Mouse (Mus musculus) MEL (cell line): ENCODE measurements around the gene Stx5a. TPM values are rescaled to one million over a fixed set of nuclear protein-coding genes. Genes with fewer than 3 reads are reported as not detected.

Experiments used
- DNase-seq: peaks from one replicate; pipeline ENCODE4 v3.0.0; 2011; ENCODE audit warnings: low read depth, low spot score
- H3K27ac ChIP-seq: 2 replicates; pipeline ENCODE4 v1.5.1; 2012; ENCODE audit warnings: low read depth, mild to moderate bottlenecking, control low read depth, low read length, moderate library complexity; ENCODE audit not compliant: control insufficient read depth
- H3K27me3 ChIP-seq, 2 experiments: fragments of 150-350 bp in 1 of 2; sonication (generic) in 1 of 2; 2 replicates each; pipeline ENCODE4 v1.6.1; 2012; ENCODE audit warnings: low read length in 2 of 2, mild to moderate bottlenecking in 2 of 2, improper control_type of control experiment in 1 of 2, moderate library complexity in 1 of 2; ENCODE audit not compliant: insufficient read depth in 2 of 2, control insufficient read depth in 1 of 2
- H3K36me3 ChIP-seq, 2 experiments: 2 replicates each; pipeline ENCODE4 v1.6.1; 2012 to 2014; ENCODE audit warnings: low read length in 2 of 2, improper control_type of control experiment in 1 of 2, inconsistent platforms in 1 of 2, mild to moderate bottlenecking in 1 of 2; ENCODE audit not compliant: insufficient read depth in 2 of 2, control insufficient read depth in 1 of 2
- H3K4me1 ChIP-seq, 2 experiments: fragments of 150-350 bp in 1 of 2; sonication (generic) in 1 of 2; 2 replicates each; pipeline ENCODE4 v1.6.1; 2012; ENCODE audit warnings: low read length in 2 of 2, improper control_type of control experiment in 1 of 2, mild to moderate bottlenecking in 1 of 2; ENCODE audit not compliant: insufficient read depth in 2 of 2, control insufficient read depth in 1 of 2
- H3K4me3 ChIP-seq, 2 experiments: fragments of 150-350 bp in 1 of 2; sonication (generic) in 1 of 2; 2 replicates each; pipeline ENCODE4 v1.5.1; 2012; ENCODE audit warnings: low read depth in 2 of 2, low read length in 2 of 2, mild to moderate bottlenecking in 2 of 2, moderate library complexity in 2 of 2, control low read depth in 1 of 2, improper control_type of control experiment in 1 of 2; ENCODE audit not compliant: control insufficient read depth in 1 of 2, insufficient read depth in 1 of 2
- H3K79me2 ChIP-seq: 2 replicates; pipeline ENCODE4 v1.6.1; 2012; ENCODE audit warnings: mild to moderate bottlenecking, low read length, moderate library complexity; ENCODE audit not compliant: control insufficient read depth, poor library complexity, insufficient read depth
- H3K9ac ChIP-seq: 2 replicates; pipeline ENCODE4 v1.6.1; 2012; ENCODE audit warnings: low read depth, mild to moderate bottlenecking, control low read depth, low read length, moderate library complexity; ENCODE audit not compliant: control insufficient read depth, poor library complexity, severe bottlenecking
- H3K9me3 ChIP-seq: fragments of 150-350 bp; sonication (generic); replicated peaks from 2 replicates; pipeline ENCODE4 v1.6.1; 2012; ENCODE audit warnings: mild to moderate bottlenecking, low read length, improper control_type of control experiment, moderate library complexity; ENCODE audit not compliant: insufficient read depth
- BHLHE40 ChIP-seq: IDR thresholded peaks from 2 replicates; pipeline ENCODE4 v1.6.1; 2012; ENCODE audit warnings: low read depth, mild to moderate bottlenecking, inconsistent platforms, low read length, improper control_type of control experiment, borderline replicate concordance
- CHD2 ChIP-seq: IDR thresholded peaks from 2 replicates; pipeline ENCODE4 v1.6.1; 2011; ENCODE audit warnings: low read length, improper control_type of control experiment
- CTCF ChIP-seq, 3 experiments: IDR thresholded peaks in 2 of 3; conservative IDR thresholded peaks in 1 of 3; 2 replicates each; pipeline ENCODE4 v1.5.1; 2011 to 2012; ENCODE audit warnings: low read length in 3 of 3, low read depth in 2 of 3, mild to moderate bottlenecking in 2 of 3, improper control_type of control experiment in 1 of 3, inconsistent platforms in 1 of 3, mixed read lengths in 1 of 3, moderate library complexity in 1 of 3; ENCODE audit not compliant: control insufficient read depth in 1 of 3, insufficient read depth in 1 of 3, poor library complexity in 1 of 3, severe bottlenecking in 1 of 3
- E2F4 ChIP-seq: IDR thresholded peaks from 2 replicates; pipeline ENCODE4 v1.6.1; 2011; ENCODE audit warnings: low read depth, low read length, improper control_type of control experiment, borderline replicate concordance
- ELF1 ChIP-seq: IDR thresholded peaks from 2 replicates; pipeline ENCODE4 v1.6.1; 2014; ENCODE audit warnings: low read depth, mild to moderate bottlenecking, inconsistent platforms, low read length, improper control_type of control experiment, moderate library complexity
- EP300 ChIP-seq, 2 experiments: IDR thresholded peaks; 2 replicates each; pipeline ENCODE4 v1.6.1; 2011; ENCODE audit warnings: improper control_type of control experiment in 2 of 2, low read length in 2 of 2, low read depth in 1 of 2, mild to moderate bottlenecking in 1 of 2
- ETS1 ChIP-seq: IDR thresholded peaks from 2 replicates; pipeline ENCODE4 v1.6.1; 2012; ENCODE audit warnings: low read depth, mild to moderate bottlenecking, inconsistent platforms, low read length, improper control_type of control experiment, moderate library complexity
- GABPA ChIP-seq: IDR thresholded peaks from 2 replicates; pipeline ENCODE4 v1.6.1; 2012; ENCODE audit warnings: low read depth, mild to moderate bottlenecking, inconsistent platforms, low read length, improper control_type of control experiment, moderate library complexity
- GATA1 ChIP-seq: IDR thresholded peaks from 2 replicates; pipeline ENCODE4 v1.6.1; 2011; ENCODE audit warnings: low read depth, low read length, improper control_type of control experiment
- HCFC1 ChIP-seq: IDR thresholded peaks from 2 replicates; pipeline ENCODE4 v1.6.1; 2012; ENCODE audit warnings: low read depth, mild to moderate bottlenecking, inconsistent platforms, low read length, improper control_type of control experiment, moderate library complexity
- MEF2A ChIP-seq: IDR thresholded peaks from 2 replicates; pipeline ENCODE4 v1.6.1; 2014; ENCODE audit warnings: low read depth, mild to moderate bottlenecking, inconsistent platforms, low read length, improper control_type of control experiment; ENCODE audit not compliant: poor library complexity, insufficient replicate concordance, severe bottlenecking; ENCODE audit errors: extremely low read depth
- MXI1 ChIP-seq: IDR thresholded peaks from 2 replicates; pipeline ENCODE4 v1.6.1; 2011; ENCODE audit warnings: mild to moderate bottlenecking, low read depth, low read length, improper control_type of control experiment
- MYB ChIP-seq: IDR thresholded peaks from 2 replicates; pipeline ENCODE4 v1.6.1; 2011; ENCODE audit warnings: mild to moderate bottlenecking, low read depth, low read length, improper control_type of control experiment
- MYC ChIP-seq: IDR thresholded peaks from 2 replicates; pipeline ENCODE4 v1.6.1; 2011; ENCODE audit warnings: low read depth, mild to moderate bottlenecking, low read length, improper control_type of control experiment, moderate library complexity
- NELFE ChIP-seq: IDR thresholded peaks from 2 replicates; pipeline ENCODE4 v1.6.1; 2011; ENCODE audit warnings: low read depth, low read length, improper control_type of control experiment
- POLR2AphosphoS2 ChIP-seq: IDR thresholded peaks from 2 replicates; pipeline ENCODE4 v1.6.1; 2011; ENCODE audit warnings: low read length, improper control_type of control experiment
- RAD21 ChIP-seq: IDR thresholded peaks from 2 replicates; pipeline ENCODE4 v1.6.1; 2011; ENCODE audit warnings: mild to moderate bottlenecking, low read depth, low read length, improper control_type of control experiment
- RCOR1 ChIP-seq: IDR thresholded peaks from 2 replicates; pipeline ENCODE4 v1.6.1; 2012; ENCODE audit warnings: low read depth, mild to moderate bottlenecking, inconsistent platforms, low read length, improper control_type of control experiment
- SIN3A ChIP-seq: IDR thresholded peaks from 2 replicates; pipeline ENCODE4 v1.6.1; 2012; ENCODE audit warnings: low read length, improper control_type of control experiment, inconsistent platforms
- TAL1 ChIP-seq: IDR thresholded peaks from 2 replicates; pipeline ENCODE4 v1.6.1; 2012; ENCODE audit warnings: mild to moderate bottlenecking, inconsistent platforms, low read length, moderate library complexity, mixed read lengths
- TBP ChIP-seq: IDR thresholded peaks from 2 replicates; pipeline ENCODE4 v1.8.0; 2011; ENCODE audit warnings: low read depth, low read length, improper control_type of control experiment
- ZC3H11A ChIP-seq: IDR thresholded peaks from 2 replicates; pipeline ENCODE4 v1.6.1; 2012; ENCODE audit warnings: low read depth, mild to moderate bottlenecking, inconsistent platforms, low read length, improper control_type of control experiment
- ZKSCAN1 ChIP-seq: IDR thresholded peaks from 2 replicates; pipeline ENCODE4 v1.6.1; 2012; ENCODE audit warnings: low read depth, mild to moderate bottlenecking, inconsistent platforms, low read length, improper control_type of control experiment, moderate library complexity
- ZMIZ1 ChIP-seq: IDR thresholded peaks from 2 replicates; pipeline ENCODE4 v1.6.1; 2012; ENCODE audit warnings: low read depth, mild to moderate bottlenecking, inconsistent platforms, low read length, improper control_type of control experiment, moderate library complexity
- ZNF384 ChIP-seq: IDR thresholded peaks from 2 replicates; pipeline ENCODE4 v1.6.1; 2012; ENCODE audit warnings: low read depth, mild to moderate bottlenecking, inconsistent platforms, low read length, improper control_type of control experiment
- polyA plus RNA-seq, 2 experiments: library from polyadenylated mRNA; stranded (reverse) in 1 of 2; unstranded in 1 of 2; fragments of >175 nt in 1 of 2; fragments of >200 nt in 1 of 2; gene quantifications; 2 replicates each; pipeline versions ENCODE4 v1.2.1 to v1.2.4; 2012; ENCODE audit warnings: low replicate concordance in 2 of 2, low read depth in 1 of 2; ENCODE audit not compliant: insufficient read length in 2 of 2, insufficient read depth in 1 of 2, missing spikeins in 1 of 2
- total RNA-seq: library from RNA; depleted of rRNA; stranded (reverse); fragments of 300-350 nt; gene quantifications from 2 replicates; pipeline ENCODE4 v1.2.3, GENCODE M21; 2012

Gene Stx5a
- total and polyA plus RNA-seq, 3 experiments: 28.7 to 50.0 TPM; not detected in 1

DNA sequence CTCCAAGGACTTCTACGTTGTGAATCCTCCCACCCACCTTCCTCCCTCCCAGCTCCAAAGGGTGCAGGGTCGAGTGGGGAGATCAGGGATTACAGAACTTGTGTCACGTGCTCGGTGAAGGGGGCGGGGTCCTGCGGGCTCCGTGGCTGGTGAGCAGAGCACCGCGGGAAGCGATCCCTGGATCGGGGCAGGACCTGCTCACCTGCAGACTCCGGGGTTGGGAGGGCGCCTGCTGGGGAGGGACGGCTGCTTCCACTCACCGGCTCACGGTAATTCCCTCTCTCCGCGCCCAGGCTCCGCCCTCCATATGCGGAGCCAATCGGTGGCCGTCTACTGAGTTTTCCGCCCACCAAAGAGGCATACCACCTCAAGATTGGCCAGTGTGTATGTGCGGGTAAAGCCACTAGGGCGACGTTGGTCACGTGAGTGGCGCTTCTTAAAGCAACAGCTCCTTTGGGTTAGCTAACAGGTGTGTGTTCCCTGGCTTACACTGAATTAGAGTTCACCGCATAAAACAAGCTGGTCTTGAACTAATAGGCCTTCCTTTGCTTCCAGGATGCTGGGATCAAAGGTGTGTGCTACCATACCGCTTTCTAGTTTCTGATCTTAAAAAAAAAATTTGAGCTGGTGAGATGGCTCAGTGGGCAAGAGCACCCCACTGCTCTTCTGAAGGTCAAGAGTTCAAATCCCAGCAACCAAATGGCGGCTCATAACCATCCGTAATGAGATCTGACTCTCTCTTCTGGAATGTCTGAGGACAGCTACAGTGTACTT lies 45.0 kb downstream of the Stx5a start, which contains the start of gene Taf6l (continued):
- TF ChIP-seq ELF1: 0 out of 2 replicates have a peak, but pooled peaks have one; percentile 16
- TF ChIP-seq GATA1: no peak
- TF ChIP-seq POLR2AphosphoS2: peak; percentile 53; the same call in 1 of the 2 replicates
- no peak for TF ChIP-seq RAD21
- TF ChIP-seq ZKSCAN1: no peak

DNA sequence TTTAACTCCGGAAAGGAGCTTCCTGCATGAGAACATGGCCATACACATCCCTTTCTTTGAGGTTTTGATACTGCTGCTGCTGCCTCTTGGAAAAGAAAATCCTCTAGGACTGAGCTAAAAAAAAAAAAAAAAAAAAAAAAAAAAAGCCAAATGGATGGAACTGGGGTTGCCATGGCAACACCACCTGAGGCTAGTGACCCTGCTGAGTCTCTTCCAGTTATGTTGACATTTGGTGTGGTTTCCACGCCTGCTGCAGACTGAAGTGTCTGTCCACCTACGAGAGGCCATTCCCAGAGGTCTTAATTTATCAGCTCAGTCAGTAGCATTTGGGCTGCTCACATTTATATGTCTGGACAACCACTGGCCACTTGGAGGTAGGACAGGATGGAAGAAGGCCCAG lies 47.3 kb downstream of the Stx5a start:
- H3K4me1 ChIP-seq: peaks cover 3 to 7% of the 10 kb centered on the region in 2 experiments; a peak in 1 of 4 replicates
- H3K9ac ChIP-seq: no peak overlapping the region
- H3K36me3 ChIP-seq: peaks cover 3 to 4% of the 10 kb centered on the region in 2 experiments; a peak in 2 of 4 replicates
- no peaks in the 10 kb centered on the region for H3K9me3 ChIP-seq
- no peaks in the 10 kb centered on the region for H3K27me3 ChIP-seq
- no peak overlapping the region for H3K27ac ChIP-seq
- H3K79me2 ChIP-seq: no peaks in the 10 kb centered on the region; the same call in 1 of the 2 replicates
- no peak for TF ChIP-seq GABPA
- TF ChIP-seq RCOR1: no peak
- TF ChIP-seq ZNF384: peak; percentile 67
- no peak for TF ChIP-seq ETS1
- no peak for TF ChIP-seq ELF1
- TF ChIP-seq TBP: no peak
- no peak for TF ChIP-seq BHLHE40
- TF ChIP-seq ZKSCAN1: no peak
- no peak overlapping the region for H3K4me3 ChIP-seq
- DNase-seq: no peak

DNA sequence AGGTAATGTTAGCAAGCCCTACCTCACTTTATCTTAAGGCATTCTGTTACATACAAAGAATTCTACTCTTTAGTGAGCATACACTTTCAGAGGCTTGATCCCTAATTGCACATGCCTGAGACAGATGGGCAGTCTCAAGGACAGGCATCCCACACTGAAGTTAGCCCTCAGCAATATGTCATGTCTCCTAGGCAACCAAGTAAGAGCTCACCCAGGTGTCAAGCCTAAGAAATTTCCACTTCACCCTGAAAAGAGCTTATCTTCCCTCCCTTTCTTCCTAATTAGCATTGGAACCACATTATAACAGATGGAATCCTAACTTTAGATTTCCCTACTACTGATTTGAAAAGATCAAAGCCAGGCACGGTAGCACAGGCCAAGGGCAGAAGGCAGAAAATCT lies 48.0 kb downstream of the Stx5a start:
- Histone ChIP-seq H3K9ac (no peak overlapping the region), H3K27ac (no peak overlapping the region), H3K36me3 (peaks cover 3 to 4% of the 10 kb centered on the region in 2 experiments; a peak in 2 of 4 replicates), H3K4me1 (peaks cover 3 to 7% of the 10 kb centered on the region in 2 experiments; a peak in 1 of 4 replicates), H3K9me3 (no peaks in the 10 kb centered on the region)
- DNase-seq: no peak
- TF ChIP-seq MYB (no peak), BHLHE40 (no peak), ELF1 (no peak), SIN3A (no peak), TBP (no peak), ZMIZ1 (no peak), MYC (no peak), EP300 (IDR thresholded peaks at IDR 0.05; ENCODE audit: low read depth in 1 of 2, low read length in 2 of 2) (no peak), TAL1 (no peak), E2F4 (no peak), NELFE (no peak), CTCF (IDR thresholded peaks at IDR 0.05 in 2 of 3, conservative IDR thresholded peaks at IDR 0.05 in 1 of 3; ENCODE audit: control insufficient read depth in 1 of 3, insufficient read depth in 1 of 3, low read depth in 2 of 3, low read length in 3 of 3, poor library complexity in 1 of 3, severe bottlenecking in 1 of 3) (no peak), HCFC1 (no peak), ZNF384 (no peak), ZKSCAN1 (no peak), MXI1 (no peak), ZC3H11A (no peak), MEF2A (no peak), CHD2 (no peak)
- TF ChIP-seq, all 39 proteins: peak for 0
- no peaks in the 10 kb centered on the region for H3K27me3 ChIP-seq
- H3K79me2 ChIP-seq: no peaks in the 10 kb centered on the region; the same call in 1 of the 2 replicates
- no peak overlapping the region for H3K4me3 ChIP-seq
